Mouse (Mus musculus) embryonic facial prominence, embryonic 13.5 days (tissue): Measurements from ENCODE around the gene Aym1. TPM values are rescaled to one million over a fixed set of nuclear protein-coding genes. Genes with fewer than 3 reads are reported as not detected.

Experiments
- ATAC-seq: fragments of 200-750 bp; cut with Nextera tagmentation; 2 replicates; pipeline ENCODE4 v1.8.0; 2017; ENCODE audit warnings: low read depth; ENCODE audit not compliant: insufficient number of reproducible peaks, insufficient read depth, low FRiP score, low TSS enrichment
- H3K27ac ChIP-seq: fragments of 300-500 bp; sonication (generic); 2 replicates; pipeline ENCODE4 v1.5.1; 2015; ENCODE audit warnings: moderate library complexity, mild to moderate bottlenecking, inconsistent platforms
- H3K27me3 ChIP-seq: fragments of 300-500 bp; sonication (generic); 2 replicates; pipeline ENCODE4 v1.6.1; 2015; ENCODE audit warnings: mild to moderate bottlenecking, inconsistent platforms
- H3K36me3 ChIP-seq: fragments of 300-500 bp; sonication (generic); 2 replicates; pipeline ENCODE4 v1.6.1; 2015; ENCODE audit warnings: mild to moderate bottlenecking, inconsistent platforms
- H3K4me1 ChIP-seq: fragments of 300-500 bp; sonication (generic); 2 replicates; pipeline ENCODE4 v1.6.1; 2015; ENCODE audit warnings: inconsistent platforms
- H3K4me2 ChIP-seq: fragments of 300-500 bp; sonication (generic); 2 replicates; pipeline ENCODE4 v1.6.1; 2015; ENCODE audit warnings: moderate library complexity, mild to moderate bottlenecking, inconsistent platforms
- H3K4me3 ChIP-seq: fragments of 300-500 bp; sonication (generic); 2 replicates; pipeline ENCODE4 v1.5.1; 2015; ENCODE audit warnings: mild to moderate bottlenecking, inconsistent platforms
- H3K9ac ChIP-seq: fragments of 300-500 bp; sonication (generic); 2 replicates; pipeline ENCODE4 v1.6.1; 2015; ENCODE audit warnings: mild to moderate bottlenecking, inconsistent platforms
- H3K9me3 ChIP-seq: fragments of 300-500 bp; sonication (generic); 2 replicates; pipeline ENCODE4 v1.6.1; 2016; ENCODE audit warnings: inconsistent platforms
- WGBS: fragments of 180-500 bp; shearing (Covaris S2); methylation state at CpG from one replicate; pipeline ENCODE4 v1.1.7; 2015; ENCODE audit warnings: mixed read lengths; 5-methylcytosine and 5-hydroxymethylcytosine counted together
- polyA plus RNA-seq: library from polyadenylated mRNA; unstranded; fragments of >200 nt; fragmentation: Nextera tagmentation; extraction: Ambion mirVana; gene quantifications from 2 replicates; pipeline ENCODE4 v1.2.1, GENCODE M21; 2015

Aym1 gene
- polyA plus RNA-seq, 1 experiment from 2014 or later: not detected

GRCm38 (mm10) chr5:113375783-113376182 is 18.7 kb downstream of the Aym1 start:
- Histone ChIP-seq H3K9me3 (no peaks in the 10 kb centered on the region), H3K9ac (no peak overlapping the region), H3K4me3 (no peak overlapping the region), H3K27ac (no peak overlapping the region), H3K4me2 (no peak overlapping the region), H3K4me1 (peaks cover 24% of the 10 kb centered on the region), H3K27me3 (peaks cover 12% of the 10 kb centered on the region), H3K36me3 (no peaks in the 10 kb centered on the region)
- WGBS: 29% methylated on average over 3 of the region's 3 CpGs
- no peak for ATAC-seq

DNA sequence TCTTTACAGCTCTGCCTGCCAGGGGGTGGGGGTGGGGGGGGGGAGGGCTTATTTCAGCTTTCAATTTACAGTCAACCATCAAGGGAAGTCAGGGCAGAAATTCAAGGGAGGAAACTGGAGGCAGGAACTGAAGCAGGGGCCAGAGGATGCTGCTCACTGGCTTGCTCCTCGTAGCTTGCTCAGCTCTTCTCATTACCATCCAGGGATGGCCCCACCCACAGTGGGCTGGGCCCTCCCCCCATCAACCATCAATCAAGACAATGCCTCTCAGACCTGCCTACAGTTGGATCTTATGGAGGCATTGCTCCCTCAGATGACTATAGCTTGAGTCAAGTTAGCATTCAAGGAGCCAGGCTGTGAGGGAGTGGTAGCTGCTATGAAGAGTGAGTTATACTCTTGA is 19.2 kb downstream of the Aym1 start:
- Histone ChIP-seq H3K9me3 (peaks cover 3% of the 10 kb centered on the region; the same call in 1 of the 2 replicates), H3K9ac (no peak overlapping the region), H3K27ac (no peak overlapping the region), H3K4me2 (no peak overlapping the region), H3K36me3 (no peaks in the 10 kb centered on the region), H3K4me3 (no peak overlapping the region), H3K4me1 (peaks cover 24% of the 10 kb centered on the region), H3K27me3 (peaks cover 12% of the 10 kb centered on the region)
- WGBS: 80% methylated on average over 1 of the region's 1 CpGs
- no peak for ATAC-seq

DNA sequence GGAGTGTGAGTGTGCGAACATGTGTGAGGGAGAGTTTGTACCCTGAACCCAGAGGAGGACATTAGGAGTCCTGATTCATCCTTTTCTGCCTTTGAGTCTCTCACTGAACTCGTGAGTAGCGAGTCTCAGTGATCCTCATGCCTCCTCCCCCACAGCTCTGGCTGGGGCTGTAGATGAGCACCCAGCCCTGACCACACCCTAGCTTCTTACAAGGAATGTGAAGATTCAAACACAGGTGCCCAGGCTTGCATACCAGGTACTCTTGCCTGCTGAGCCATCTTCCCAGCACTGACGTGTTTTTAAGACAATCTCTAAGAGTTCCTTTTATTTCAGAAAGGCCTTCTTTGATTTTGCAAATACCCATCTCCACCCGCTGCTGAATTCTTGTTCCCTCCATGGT is 22.3 kb downstream of the Aym1 start:
- no peak overlapping the region for H3K27ac ChIP-seq
- H3K4me3 ChIP-seq: no peak overlapping the region
- no peaks in the 10 kb centered on the region for H3K36me3 ChIP-seq
- no peak overlapping the region for H3K9ac ChIP-seq
- no peak for ATAC-seq
- H3K27me3 ChIP-seq: no peaks in the 10 kb centered on the region
- H3K4me2 ChIP-seq: no peak overlapping the region
- peaks cover 6% of the 10 kb centered on the region for H3K4me1 ChIP-seq
- 65% methylated on average over 5 of the region's 5 CpGs for WGBS
- peaks cover 3% of the 10 kb centered on the region; the same call in 1 of the 2 replicates for H3K9me3 ChIP-seq

DNA sequence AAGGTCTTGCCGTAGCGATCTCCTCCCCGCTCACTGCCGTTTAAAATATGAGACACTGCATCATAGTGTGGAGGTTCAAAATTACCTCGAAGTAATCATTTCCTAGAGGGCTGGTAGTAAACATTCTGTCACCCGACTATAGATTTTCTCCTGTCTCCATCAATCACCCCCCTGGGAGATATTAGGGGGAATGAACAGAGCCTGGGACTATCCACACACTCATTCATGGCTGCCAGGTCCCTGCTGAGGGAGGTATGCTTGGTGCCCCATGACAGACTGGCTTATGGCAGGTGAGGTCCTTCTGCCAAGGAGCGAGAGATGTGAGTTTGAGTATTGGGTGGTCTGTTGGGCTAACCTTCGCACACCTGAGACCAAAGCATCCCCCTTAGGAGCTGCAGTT is 23.5 kb downstream of the Aym1 start:
- Histone ChIP-seq H3K4me2 (no peak overlapping the region), H3K9ac (no peak overlapping the region), H3K4me1 (no peaks in the 10 kb centered on the region), H3K36me3 (no peaks in the 10 kb centered on the region), H3K4me3 (no peak overlapping the region), H3K9me3 (peaks cover 3% of the 10 kb centered on the region; the same call in 1 of the 2 replicates), H3K27ac (no peak overlapping the region), H3K27me3 (no peaks in the 10 kb centered on the region)
- ATAC-seq: no peak
- WGBS: 87% methylated on average over 8 of the region's 8 CpGs

DNA sequence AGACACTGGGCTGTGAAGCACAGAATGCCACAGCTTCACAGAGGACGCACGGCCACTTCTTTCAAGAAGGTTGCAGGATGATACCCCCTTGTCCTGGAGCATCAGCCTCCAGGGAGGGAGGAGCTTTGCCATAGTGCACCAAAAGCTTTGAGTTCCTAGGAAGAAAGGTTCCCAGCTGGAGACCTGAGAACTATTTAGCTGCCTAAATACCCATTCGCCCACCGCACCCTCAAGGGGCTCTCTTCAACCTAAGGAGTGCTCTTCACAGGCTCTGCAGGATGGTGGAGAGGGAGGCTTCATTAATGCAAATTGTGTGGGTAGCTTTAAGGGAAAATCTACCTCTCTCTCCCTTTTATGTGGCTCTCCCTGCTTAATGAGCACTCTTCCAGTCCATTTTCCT is 25.5 kb downstream of the Aym1 start:
- H3K9ac ChIP-seq: no peak overlapping the region
- H3K4me2 ChIP-seq: no peak overlapping the region
- H3K27me3 ChIP-seq: no peaks in the 10 kb centered on the region
- no peak for ATAC-seq
- no peak overlapping the region for H3K4me3 ChIP-seq
- no peaks in the 10 kb centered on the region for H3K4me1 ChIP-seq
- no peaks in the 10 kb centered on the region for H3K36me3 ChIP-seq
- H3K9me3 ChIP-seq: peaks cover 3% of the 10 kb centered on the region; the same call in 1 of the 2 replicates
- no peak overlapping the region for H3K27ac ChIP-seq
- WGBS: 54% methylated on average over 4 of the region's 4 CpGs

DNA sequence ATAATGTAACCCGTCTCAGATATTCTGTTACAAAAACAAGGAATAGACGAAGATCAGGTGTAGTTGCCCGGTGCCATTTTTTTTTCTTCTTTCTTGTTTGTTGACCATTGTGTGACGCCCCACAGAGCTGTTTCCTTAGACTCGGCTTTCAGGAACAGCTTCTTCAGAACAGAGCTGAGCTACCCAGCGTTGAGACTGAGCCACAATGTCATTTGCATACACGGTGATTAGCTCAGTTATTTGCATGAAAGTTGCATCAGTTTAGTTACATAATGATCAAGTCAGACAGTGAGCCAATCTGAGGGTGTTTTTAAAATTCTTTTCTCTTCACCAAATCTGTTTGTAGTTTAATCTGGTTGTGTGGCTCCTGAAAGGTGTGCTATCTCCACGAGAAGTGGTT is 36.7 kb downstream of the Aym1 start:
- WGBS: 54% methylated on average over 8 of the region's 8 CpGs

DNA sequence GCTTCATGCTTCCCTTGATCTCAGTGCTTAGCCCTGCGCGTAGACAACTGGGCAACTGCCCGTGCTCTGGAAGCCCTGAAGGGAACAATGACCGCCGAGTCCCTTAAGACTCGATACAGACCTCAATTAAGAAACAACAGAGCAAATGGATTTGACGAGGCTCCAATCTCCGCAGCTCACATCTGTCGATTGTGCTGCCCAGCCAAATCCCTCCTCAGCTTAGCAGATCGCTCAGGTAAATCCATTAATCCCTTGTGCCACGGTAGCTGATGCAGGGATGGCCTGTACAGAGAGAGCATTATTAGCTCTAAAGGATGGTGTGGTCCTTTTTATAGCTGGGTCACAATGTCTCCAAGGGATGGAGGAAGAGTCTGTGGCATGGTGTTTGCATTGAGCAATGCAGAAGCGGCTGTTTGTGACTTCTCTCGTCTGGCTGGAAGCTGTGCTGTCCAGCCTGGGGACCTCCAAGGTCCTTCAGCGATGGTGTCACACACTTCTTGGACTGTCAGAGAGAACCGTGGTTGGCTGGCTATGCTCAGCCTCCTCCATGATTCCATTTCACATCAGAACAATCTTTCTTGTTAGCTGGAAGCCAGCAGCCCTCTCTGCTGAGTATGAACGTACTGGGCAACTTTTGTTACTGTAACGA is 39.3 kb downstream of the Aym1 start:
- H3K27ac ChIP-seq: no peak overlapping the region
- H3K4me3 ChIP-seq: no peak overlapping the region
- H3K36me3 ChIP-seq: no peaks in the 10 kb centered on the region
- peaks cover 8% of the 10 kb centered on the region; the same call in 1 of the 2 replicates for H3K9me3 ChIP-seq
- ATAC-seq: no peak
- 0 out of 2 replicates have a peak, but pooled peaks cover 4% of the 10 kb centered on the region for H3K27me3 ChIP-seq
- no peak overlapping the region for H3K4me2 ChIP-seq
- no peak overlapping the region for H3K9ac ChIP-seq
- H3K4me1 ChIP-seq: no peaks in the 10 kb centered on the region
- WGBS: 79% methylated on average over 17 of the region's 17 CpGs

More for the DNA sequence above, 36.7 kb downstream of the Aym1 start:
- Histone ChIP-seq H3K4me1 (no peaks in the 10 kb centered on the region), H3K4me2 (no peak overlapping the region), H3K36me3 (no peaks in the 10 kb centered on the region), H3K9ac (no peak overlapping the region), H3K27ac (no peak overlapping the region), H3K27me3 (0 out of 2 replicates have a peak, but pooled peaks cover 4% of the 10 kb centered on the region), H3K4me3 (no peak overlapping the region), H3K9me3 (no peaks in the 10 kb centered on the region)
- ATAC-seq: no peak

GRCm38 (mm10) chr5:113397443-113398317 is 40.6 kb downstream of the Aym1 start:
- Histone ChIP-seq H3K36me3 (no peaks in the 10 kb centered on the region), H3K27me3 (0 out of 2 replicates have a peak, but pooled peaks cover 4% of the 10 kb centered on the region), H3K4me1 (no peaks in the 10 kb centered on the region), H3K4me3 (no peak overlapping the region), H3K27ac (no peak overlapping the region), H3K4me2 (no peak overlapping the region), H3K9ac (no peak overlapping the region), H3K9me3 (peaks cover 8% of the 10 kb centered on the region; the same call in 1 of the 2 replicates)
- 72% methylated on average over 17 of the region's 17 CpGs for WGBS
- ATAC-seq: no peak

GRCm38 (mm10) chr5:113402702-113403101 is 45.6 kb downstream of the Aym1 start:
- Histone ChIP-seq H3K9me3 (peaks cover 8% of the 10 kb centered on the region; the same call in 1 of the 2 replicates), H3K4me2 (no peak overlapping the region), H3K4me3 (no peak overlapping the region), H3K9ac (no peak overlapping the region), H3K4me1 (no peaks in the 10 kb centered on the region), H3K36me3 (no peaks in the 10 kb centered on the region), H3K27me3 (no peaks in the 10 kb centered on the region), H3K27ac (no peak overlapping the region)
- no peak for ATAC-seq
- WGBS: 65% methylated on average over 11 of the region's 11 CpGs

GRCm38 (mm10) chr5:113407346-113407745 is 50.3 kb downstream of the Aym1 start:
- H3K27me3 ChIP-seq: peaks cover 12% of the 10 kb centered on the region; the same call in 1 of the 2 replicates
- no peak overlapping the region for H3K9ac ChIP-seq
- no peaks in the 10 kb centered on the region for H3K36me3 ChIP-seq
- no peak overlapping the region for H3K4me2 ChIP-seq
- no peak overlapping the region for H3K27ac ChIP-seq
- peaks cover 9% of the 10 kb centered on the region for H3K4me1 ChIP-seq
- H3K9me3 ChIP-seq: no peaks in the 10 kb centered on the region
- 2% methylated on average over 3 of the region's 3 CpGs for WGBS
- no peak overlapping the region for H3K4me3 ChIP-seq
- ATAC-seq: no peak
